Mouse (Mus musculus): Measurements from ENCODE around the gene Tet3. TPM values are rescaled to one million over a fixed set of nuclear protein-coding genes. Genes with fewer than 3 reads are reported as not detected.

Tet3 gene
- polyA plus RNA-seq, 1 experiment = 2.0 TPM

DNA sequence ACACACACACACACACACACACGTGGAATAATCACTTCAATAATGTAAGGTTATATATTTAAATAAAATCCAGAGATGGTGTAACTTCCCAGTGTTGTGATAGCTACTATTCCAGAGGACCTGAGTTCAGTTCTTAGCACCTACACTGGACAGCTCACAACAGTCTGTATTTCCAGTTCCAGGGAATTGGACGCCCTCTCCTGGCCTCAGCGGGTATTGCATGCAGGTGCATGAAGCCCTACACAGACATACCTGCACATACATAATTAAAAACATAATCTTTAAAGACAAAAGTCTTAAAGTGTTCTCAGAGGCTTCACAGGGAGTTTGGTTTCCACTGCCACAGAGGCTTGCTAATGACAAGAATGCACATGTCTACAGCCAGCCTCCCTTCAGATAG lies 41.6 kb upstream of the Tet3 start:
- H3K27me3 ChIP-seq (ENCODE audit: control insufficient read depth, insufficient read depth, low read length) = no peaks in the 10 kb centered on the region
- no peak overlapping the region for H3K4me3 ChIP-seq (ENCODE audit: control insufficient read depth, low read depth, low read length)
- TF ChIP-seq CTCF (IDR thresholded peaks at IDR 0.05; ENCODE audit: control insufficient read depth, insufficient read depth, insufficient replicate concordance, low read depth, low read length) (peak; percentile 73; the same call in 1 of the 2 replicates), POLR2A (IDR thresholded peaks at IDR 0.05; ENCODE audit: control insufficient read depth, low read depth, low read length) (no peak)
- H3K36me3 ChIP-seq (ENCODE audit: control insufficient read depth, insufficient read depth, low read length) = no peaks in the 10 kb centered on the region
- peaks cover 6% of the 10 kb centered on the region for H3K4me1 ChIP-seq (ENCODE audit: control insufficient read depth, insufficient read depth, low read length)
- H3K27ac ChIP-seq (ENCODE audit: control insufficient read depth, insufficient read depth, low read depth, low read length) = no peak overlapping the region

DNA sequence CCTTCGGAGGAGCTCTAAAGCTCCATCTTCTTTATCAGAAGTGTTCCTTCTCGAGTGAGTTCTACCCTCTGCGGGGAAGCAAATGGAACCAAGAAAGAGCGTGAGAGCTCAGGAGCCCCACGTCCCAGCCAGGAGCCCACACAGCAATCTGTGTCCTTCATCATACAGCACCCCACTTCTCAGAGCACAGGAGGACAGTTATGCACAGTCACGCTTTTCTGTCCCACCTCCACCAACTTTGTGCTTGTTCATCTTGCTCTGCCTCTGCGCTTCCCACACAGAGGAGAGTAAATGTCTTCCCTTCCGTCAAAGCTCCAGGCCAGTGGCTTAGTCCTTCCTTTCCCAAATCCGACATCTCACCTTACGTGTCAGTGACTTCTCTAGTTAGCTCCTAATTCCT lies 40.2 kb upstream of the Tet3 start:
- TF ChIP-seq CTCF (IDR thresholded peaks at IDR 0.05; ENCODE audit: control insufficient read depth, insufficient read depth, insufficient replicate concordance, low read depth, low read length) (no peak), POLR2A (IDR thresholded peaks at IDR 0.05; ENCODE audit: control insufficient read depth, low read depth, low read length) (no peak)
- no peak overlapping the region for H3K4me3 ChIP-seq (ENCODE audit: control insufficient read depth, low read depth, low read length)
- H3K27me3 ChIP-seq (ENCODE audit: control insufficient read depth, insufficient read depth, low read length) = no peaks in the 10 kb centered on the region
- H3K27ac ChIP-seq (ENCODE audit: control insufficient read depth, insufficient read depth, low read depth, low read length) = no peak overlapping the region
- H3K4me1 ChIP-seq (ENCODE audit: control insufficient read depth, insufficient read depth, low read length) = peaks cover 6% of the 10 kb centered on the region
- H3K36me3 ChIP-seq (ENCODE audit: control insufficient read depth, insufficient read depth, low read length) = no peaks in the 10 kb centered on the region

DNA sequence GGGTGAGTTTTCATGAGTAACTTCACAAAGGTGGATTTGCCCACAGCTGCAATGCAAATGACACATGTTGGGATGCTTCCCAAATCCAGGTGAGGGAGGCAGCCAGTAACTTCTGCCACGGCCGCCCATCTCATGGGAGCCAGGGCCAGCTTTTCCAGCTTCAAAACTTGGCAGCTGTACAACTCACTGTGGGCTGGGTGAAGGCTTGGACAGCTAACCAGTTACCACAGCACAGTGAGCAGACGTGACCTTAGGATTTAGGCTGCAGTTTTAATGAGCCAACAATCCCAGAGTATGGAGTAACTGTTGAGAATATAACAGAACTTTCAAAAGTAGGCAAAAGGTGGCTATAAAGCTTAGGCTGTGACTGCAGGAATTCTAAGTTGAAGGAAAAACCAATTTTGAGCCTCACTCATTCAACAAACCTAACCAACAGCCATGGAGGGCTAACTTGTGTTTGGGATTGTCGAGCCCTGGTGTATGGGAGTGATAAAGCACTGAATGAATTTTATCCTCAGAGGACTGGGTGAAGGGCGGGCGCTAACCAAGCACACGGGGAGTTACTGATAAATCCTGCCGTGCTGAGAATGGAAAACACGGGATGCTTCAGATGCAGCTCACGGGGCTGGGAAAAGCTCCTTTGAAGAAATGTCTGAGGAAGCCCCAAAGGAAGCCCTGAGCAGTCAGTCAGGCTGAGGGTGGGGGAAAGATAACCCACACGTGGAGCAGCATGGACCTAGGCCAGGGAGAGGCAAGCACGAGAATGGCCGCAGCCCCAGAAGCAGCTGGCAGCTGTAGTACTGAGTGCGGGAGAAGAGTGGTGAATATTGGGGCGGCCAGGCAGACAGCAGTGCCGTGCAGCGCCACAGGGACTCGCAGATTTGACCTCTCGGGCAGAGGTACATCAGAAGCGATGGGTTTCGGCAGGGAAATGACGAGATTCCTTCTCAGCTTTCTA lies 38.1 kb upstream of the Tet3 start:
- Histone ChIP-seq H3K27me3 (ENCODE audit: control insufficient read depth, insufficient read depth, low read length) (no peaks in the 10 kb centered on the region), H3K27ac (ENCODE audit: control insufficient read depth, insufficient read depth, low read depth, low read length) (no peak overlapping the region), H3K36me3 (ENCODE audit: control insufficient read depth, insufficient read depth, low read length) (no peaks in the 10 kb centered on the region), H3K4me1 (ENCODE audit: control insufficient read depth, insufficient read depth, low read length) (peaks cover 6% of the 10 kb centered on the region), H3K4me3 (ENCODE audit: control insufficient read depth, low read depth, low read length) (no peak overlapping the region)
- TF ChIP-seq POLR2A (IDR thresholded peaks at IDR 0.05; ENCODE audit: control insufficient read depth, low read depth, low read length) (no peak), CTCF (IDR thresholded peaks at IDR 0.05; ENCODE audit: control insufficient read depth, insufficient read depth, insufficient replicate concordance, low read depth, low read length) (no peak)

DNA sequence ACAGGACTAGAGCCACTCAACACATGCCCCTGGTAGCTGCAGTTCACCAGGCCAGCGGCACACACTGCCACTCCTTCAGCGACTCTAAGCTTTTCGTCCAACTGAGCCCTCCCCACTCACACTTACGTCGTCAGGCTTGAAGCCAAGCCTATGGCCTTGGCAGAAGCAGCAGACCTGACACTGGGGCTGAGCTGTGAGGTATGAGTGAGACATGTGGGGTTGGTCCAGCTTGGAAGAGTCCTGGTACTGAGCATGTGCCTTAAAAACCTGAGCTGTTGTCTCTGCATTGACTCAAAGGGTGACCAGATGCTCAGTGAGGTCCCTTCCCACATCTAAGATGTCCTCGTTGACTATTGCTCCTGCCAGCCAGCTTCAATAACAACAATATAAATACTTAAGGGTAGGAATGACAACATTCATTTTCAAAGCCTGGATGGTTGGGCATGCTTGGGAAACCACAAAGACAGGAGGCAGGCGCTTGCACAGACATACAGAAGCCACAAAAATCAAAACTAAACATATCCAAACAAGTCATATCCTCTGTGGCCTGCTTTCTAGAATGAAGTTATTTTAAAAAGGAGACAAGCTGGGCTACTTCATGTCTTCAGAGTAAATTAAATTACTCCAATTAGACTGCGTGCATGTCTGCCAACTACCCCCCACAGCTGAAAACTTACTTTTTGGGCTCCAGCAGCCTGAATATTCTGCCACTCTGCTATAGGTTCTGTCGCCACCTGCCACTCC lies 37.3 kb upstream of the Tet3 start:
- no peak overlapping the region for H3K27ac ChIP-seq (ENCODE audit: control insufficient read depth, insufficient read depth, low read depth, low read length)
- no peak for TF ChIP-seq POLR2A (IDR thresholded peaks at IDR 0.05; ENCODE audit: control insufficient read depth, low read depth, low read length)
- TF ChIP-seq CTCF (IDR thresholded peaks at IDR 0.05; ENCODE audit: control insufficient read depth, insufficient read depth, insufficient replicate concordance, low read depth, low read length) = no peak
- H3K36me3 ChIP-seq (ENCODE audit: control insufficient read depth, insufficient read depth, low read length) = no peaks in the 10 kb centered on the region
- H3K27me3 ChIP-seq (ENCODE audit: control insufficient read depth, insufficient read depth, low read length) = no peaks in the 10 kb centered on the region
- H3K4me3 ChIP-seq (ENCODE audit: control insufficient read depth, low read depth, low read length) = no peak overlapping the region
- peaks cover 6% of the 10 kb centered on the region for H3K4me1 ChIP-seq (ENCODE audit: control insufficient read depth, insufficient read depth, low read length)

DNA sequence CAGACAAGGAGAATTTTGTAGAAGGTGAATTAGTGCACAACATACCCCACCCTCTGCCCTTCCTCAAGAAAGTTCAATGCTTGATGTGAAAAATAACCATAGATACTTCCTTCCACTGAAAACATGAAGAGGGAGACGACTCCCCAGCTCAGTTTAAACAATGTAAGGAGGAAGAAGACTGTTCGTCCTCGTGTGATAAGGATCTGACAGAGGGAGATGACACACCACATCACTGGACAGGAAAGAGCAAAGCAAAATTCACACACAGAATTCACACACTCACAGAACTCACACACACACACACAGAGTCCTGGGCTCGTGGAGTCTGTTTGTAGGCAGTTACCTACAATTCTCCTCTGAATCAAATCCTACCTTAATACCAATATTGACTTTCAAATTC lies 31.7 kb upstream of the Tet3 start:
- TF ChIP-seq POLR2A (IDR thresholded peaks at IDR 0.05; ENCODE audit: control insufficient read depth, low read depth, low read length) (no peak), CTCF (IDR thresholded peaks at IDR 0.05; ENCODE audit: control insufficient read depth, insufficient read depth, insufficient replicate concordance, low read depth, low read length) (no peak)
- no peak overlapping the region for H3K4me3 ChIP-seq (ENCODE audit: control insufficient read depth, low read depth, low read length)
- H3K27me3 ChIP-seq (ENCODE audit: control insufficient read depth, insufficient read depth, low read length) = no peaks in the 10 kb centered on the region
- no peaks in the 10 kb centered on the region; the same call in none of the 2 replicates for H3K36me3 ChIP-seq (ENCODE audit: control insufficient read depth, insufficient read depth, low read length)
- no peaks in the 10 kb centered on the region for H3K4me1 ChIP-seq (ENCODE audit: control insufficient read depth, insufficient read depth, low read length)
- no peak overlapping the region for H3K27ac ChIP-seq (ENCODE audit: control insufficient read depth, insufficient read depth, low read depth, low read length)

DNA sequence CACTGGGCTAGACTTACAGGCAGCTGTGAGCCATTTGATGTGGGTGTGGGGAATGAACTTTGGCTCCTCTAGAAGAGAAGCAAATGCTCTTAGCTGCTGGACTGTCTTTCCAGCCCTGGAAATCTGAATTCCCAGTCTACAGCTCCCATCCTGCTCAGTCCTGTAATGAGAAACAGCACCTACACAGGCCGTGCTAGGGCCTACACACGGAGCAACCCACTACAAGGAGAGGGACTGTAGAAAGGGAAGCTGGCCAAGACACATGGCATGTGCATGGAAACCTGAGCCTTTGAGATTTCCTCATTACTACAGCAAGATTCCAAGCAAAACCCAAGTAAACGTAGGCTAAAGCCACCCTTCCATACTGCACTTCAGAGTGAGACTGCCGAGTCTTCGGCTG lies 29.3 kb upstream of the Tet3 start:
- Histone ChIP-seq H3K27me3 (ENCODE audit: control insufficient read depth, insufficient read depth, low read length) (no peaks in the 10 kb centered on the region), H3K4me3 (ENCODE audit: control insufficient read depth, low read depth, low read length) (no peak overlapping the region), H3K27ac (ENCODE audit: control insufficient read depth, insufficient read depth, low read depth, low read length) (no peak overlapping the region), H3K36me3 (ENCODE audit: control insufficient read depth, insufficient read depth, low read length) (peaks cover 1% of the 10 kb centered on the region), H3K4me1 (ENCODE audit: control insufficient read depth, insufficient read depth, low read length) (no peaks in the 10 kb centered on the region)
- TF ChIP-seq POLR2A (IDR thresholded peaks at IDR 0.05; ENCODE audit: control insufficient read depth, low read depth, low read length) (no peak), CTCF (IDR thresholded peaks at IDR 0.05; ENCODE audit: control insufficient read depth, insufficient read depth, insufficient replicate concordance, low read depth, low read length) (no peak)

DNA sequence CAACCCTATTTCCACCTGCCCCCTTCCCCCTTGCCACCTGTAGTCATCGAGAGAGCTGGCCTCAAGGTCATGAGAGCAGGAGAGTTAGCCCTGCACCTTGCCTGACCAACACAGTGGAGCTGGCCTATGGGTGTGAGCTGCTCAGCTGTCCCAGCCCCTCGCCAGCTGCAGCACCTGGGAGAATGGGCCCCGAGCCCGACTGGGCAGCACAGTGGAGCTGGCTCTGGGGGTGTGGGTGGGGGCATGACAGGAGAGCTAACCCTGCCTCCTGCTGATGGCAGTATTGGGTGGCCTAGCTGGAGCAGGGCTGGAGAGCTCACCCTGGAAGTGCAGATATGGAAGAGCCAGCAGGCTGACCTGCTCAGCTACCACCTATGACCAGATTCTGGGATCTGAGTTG lies 28.4 kb upstream of the Tet3 start:
- H3K27me3 ChIP-seq (ENCODE audit: control insufficient read depth, insufficient read depth, low read length) = no peaks in the 10 kb centered on the region
- no peaks in the 10 kb centered on the region for H3K4me1 ChIP-seq (ENCODE audit: control insufficient read depth, insufficient read depth, low read length)
- H3K36me3 ChIP-seq (ENCODE audit: control insufficient read depth, insufficient read depth, low read length) = peaks cover 1% of the 10 kb centered on the region
- no peak overlapping the region for H3K27ac ChIP-seq (ENCODE audit: control insufficient read depth, insufficient read depth, low read depth, low read length)
- TF ChIP-seq CTCF (IDR thresholded peaks at IDR 0.05; ENCODE audit: control insufficient read depth, insufficient read depth, insufficient replicate concordance, low read depth, low read length) = no peak
- TF ChIP-seq POLR2A (IDR thresholded peaks at IDR 0.05; ENCODE audit: control insufficient read depth, low read depth, low read length) = no peak
- H3K4me3 ChIP-seq (ENCODE audit: control insufficient read depth, low read depth, low read length) = no peak overlapping the region
